Mouse (Mus musculus): Measurements from ENCODE around the gene Tmem102.

Tmem102 gene

GRCm38 (mm10) chr11:69754701-69755100 lies 50.7 kb downstream of the Tmem102 start:
- no peak for DNase-seq

- no peak for DNase-seq
Measured at GRCm38 (mm10) chr11:69754233-69754632, 51.2 kb downstream of the Tmem102 start.
